Mouse (Mus musculus): ENCODE measurements around the gene Olfr976. TPM values are rescaled to one million over a fixed set of nuclear protein-coding genes. Genes with fewer than 3 reads are reported as not detected.
"Not testable (repeated sequence)": the region's sequence is repeated elsewhere in the genome, so short reads cannot be mapped to it uniquely, and the experiment has no call there.

The Olfr976 gene
- not detected for total RNA-seq (2021)
- not detected in 2 replicates for polyA plus RNA-seq (2012; rRNA removed)
- long read RNA-seq: 0 reads

GRCm38 (mm10) chr9:39961033-39961432, at the start of gene Olfr976:
TSS of gene Olfr976 (minus strand) at chr9:39961133.
- H3K27me3 ChIP-seq (ENCODE audit: control insufficient read depth, insufficient read depth, low read length); H3K4me1 ChIP-seq (ENCODE audit: control insufficient read depth, insufficient read depth, low read length); intact Hi-C loops (cut with DNase I); H3K27ac ChIP-seq; H3K9ac ChIP-seq (ENCODE audit: low read depth, low read length); DNase-seq; H3K36me3 ChIP-seq (ENCODE audit: control insufficient read depth, insufficient read depth, low read length); H3K4me3 ChIP-seq; H3K79me2 ChIP-seq (replicated peaks; ENCODE audit: control insufficient read depth, insufficient read depth, low read length): not testable (repeated sequence)
- 84% methylated on average over 8 of the region's 9 CpGs for WGBS

DNA sequence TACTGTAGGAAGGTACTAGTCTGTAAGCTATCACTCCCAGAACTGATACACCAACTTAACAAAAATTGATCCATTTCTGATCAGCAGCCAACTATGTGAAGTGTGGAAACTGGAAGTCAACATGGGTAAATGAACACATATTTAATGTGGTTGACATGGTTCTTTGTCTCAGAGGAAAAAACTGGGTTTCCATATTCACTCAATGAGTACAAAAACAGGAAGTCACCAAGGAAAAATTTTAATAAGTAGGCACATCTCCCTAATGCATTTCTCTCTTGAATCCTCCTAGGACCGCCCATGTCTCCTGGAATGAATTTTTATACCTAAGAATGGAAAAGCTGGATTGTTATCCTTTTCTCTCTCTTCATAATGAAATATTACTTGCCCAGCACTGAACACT, 48.5 kb upstream of the Olfr976 start, which contains the start of gene Olfr980:
Gene Olfr980, minus strand, starts transcription at position 101 of the 400 bp plus-strand sequence.
- intact Hi-C loops (cut with DNase I): no loop called here
- Histone ChIP-seq H3K9ac (ENCODE audit: low read depth, low read length) (no peak within 1 kb of the TSS), H3K4me1 (ENCODE audit: control insufficient read depth, insufficient read depth, low read length) (no peaks in the 10 kb centered on the region), H3K36me3 (ENCODE audit: control insufficient read depth, insufficient read depth, low read length) (no peaks in the 10 kb centered on the region), H3K27me3 (ENCODE audit: control insufficient read depth, insufficient read depth, low read length) (no peaks in the 10 kb centered on the region), H3K79me2 (replicated peaks; ENCODE audit: control insufficient read depth, insufficient read depth, low read length) (no peaks in the 10 kb centered on the region), H3K4me3 (no peak within 1 kb of the TSS), H3K27ac (no peak within 1 kb of the TSS)
- no peak for TF ChIP-seq CTCF (IDR thresholded peaks at IDR 0.05)
- TF ChIP-seq EP300 (IDR thresholded peaks at IDR 0.05; ENCODE audit: insufficient read depth, low read depth, low read length): no peak
- no peak for TF ChIP-seq POLR2A (IDR thresholded peaks at IDR 0.05; ENCODE audit: insufficient read depth, low read depth, low read length)
- no peak for DNase-seq
- 87% methylated on average over 1 of the region's 1 CpGs for WGBS

DNA sequence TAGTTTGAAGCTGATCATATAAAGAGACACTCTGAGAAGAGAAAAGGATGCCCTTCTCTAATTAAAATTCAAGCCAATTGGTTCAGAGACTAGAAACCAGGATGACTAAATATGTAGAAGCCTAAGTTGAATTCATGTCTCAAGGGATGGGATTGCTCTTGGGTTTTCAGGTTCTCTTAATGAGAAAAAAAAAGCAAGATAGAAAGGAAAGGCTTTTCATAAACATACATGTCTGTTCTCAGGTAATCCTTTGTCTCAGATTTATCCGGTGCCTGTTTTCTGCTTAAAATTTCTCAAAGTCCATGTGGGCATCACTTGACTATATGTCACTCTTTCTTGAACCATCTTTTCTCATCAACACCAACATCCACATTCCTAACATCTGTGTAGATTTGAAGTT, 42.4 kb upstream of the Olfr976 start, which contains the start of gene Olfr979:
Gene Olfr979, minus strand, starts transcription at position 101 of the 400 bp plus-strand sequence.
- intact Hi-C loops (cut with DNase I): no loop called here
- 98% methylated on average over 1 of the region's 1 CpGs for WGBS

DNA sequence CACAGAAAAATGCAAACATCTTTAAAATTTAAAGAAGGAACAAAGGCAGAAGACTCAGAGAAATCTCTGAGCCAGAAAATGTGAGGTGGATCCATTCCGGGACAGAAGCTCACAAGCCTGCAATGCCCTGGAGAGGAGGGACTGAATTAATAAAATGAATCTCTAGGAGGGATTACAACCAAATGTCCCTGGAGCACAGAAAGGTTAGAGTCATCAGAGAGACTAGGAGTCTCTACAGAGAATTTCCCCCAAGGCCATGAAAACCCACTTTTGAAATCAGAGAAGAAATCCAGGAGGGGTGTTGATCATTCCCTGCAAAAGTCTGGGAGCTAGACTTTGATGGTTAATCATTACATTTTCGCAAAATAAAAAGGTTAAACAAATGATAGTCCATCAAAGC, 30.9 kb upstream of the Olfr976 start, which contains the start of gene Olfr978:
Gene Olfr978, plus strand, starts transcription at position 301 of the 400 bp plus-strand sequence.
- TF ChIP-seq EP300 (IDR thresholded peaks at IDR 0.05; ENCODE audit: insufficient read depth, low read depth, low read length): no peak
- no peak for TF ChIP-seq POLR2A (IDR thresholded peaks at IDR 0.05; ENCODE audit: insufficient read depth, low read depth, low read length)
- TF ChIP-seq CTCF (IDR thresholded peaks at IDR 0.05): no peak
- Histone ChIP-seq H3K27me3 (ENCODE audit: control insufficient read depth, insufficient read depth, low read length) (no peaks in the 10 kb centered on the region), H3K4me1 (ENCODE audit: control insufficient read depth, insufficient read depth, low read length) (no peaks in the 10 kb centered on the region), H3K79me2 (replicated peaks; ENCODE audit: control insufficient read depth, insufficient read depth, low read length) (no peaks in the 10 kb centered on the region), H3K36me3 (ENCODE audit: control insufficient read depth, insufficient read depth, low read length) (no peaks in the 10 kb centered on the region), H3K9ac (ENCODE audit: low read depth, low read length) (no peak within 1 kb of the TSS), H3K4me3 (no peak within 1 kb of the TSS), H3K27ac (no peak within 1 kb of the TSS)
- intact Hi-C loops (cut with DNase I): no loop called here
- 81% methylated on average over 2 of the region's 2 CpGs for WGBS
- no peak for DNase-seq

More for the DNA sequence above, 42.4 kb upstream of the Olfr976 start, which contains the start of gene Olfr979:
- no peaks in the 10 kb centered on the region for H3K27me3 ChIP-seq (ENCODE audit: control insufficient read depth, insufficient read depth, low read length)
- no peaks in the 10 kb centered on the region for H3K36me3 ChIP-seq (ENCODE audit: control insufficient read depth, insufficient read depth, low read length)
- no peak within 1 kb of the TSS for H3K9ac ChIP-seq (ENCODE audit: low read depth, low read length)
- TF ChIP-seq EP300 (IDR thresholded peaks at IDR 0.05; ENCODE audit: insufficient read depth, low read depth, low read length): no peak
- no peak within 1 kb of the TSS for H3K27ac ChIP-seq
- no peak for DNase-seq
- H3K79me2 ChIP-seq (replicated peaks; ENCODE audit: control insufficient read depth, insufficient read depth, low read length): no peaks in the 10 kb centered on the region
- H3K4me1 ChIP-seq (ENCODE audit: control insufficient read depth, insufficient read depth, low read length): no peaks in the 10 kb centered on the region
- no peak within 1 kb of the TSS for H3K4me3 ChIP-seq

DNA sequence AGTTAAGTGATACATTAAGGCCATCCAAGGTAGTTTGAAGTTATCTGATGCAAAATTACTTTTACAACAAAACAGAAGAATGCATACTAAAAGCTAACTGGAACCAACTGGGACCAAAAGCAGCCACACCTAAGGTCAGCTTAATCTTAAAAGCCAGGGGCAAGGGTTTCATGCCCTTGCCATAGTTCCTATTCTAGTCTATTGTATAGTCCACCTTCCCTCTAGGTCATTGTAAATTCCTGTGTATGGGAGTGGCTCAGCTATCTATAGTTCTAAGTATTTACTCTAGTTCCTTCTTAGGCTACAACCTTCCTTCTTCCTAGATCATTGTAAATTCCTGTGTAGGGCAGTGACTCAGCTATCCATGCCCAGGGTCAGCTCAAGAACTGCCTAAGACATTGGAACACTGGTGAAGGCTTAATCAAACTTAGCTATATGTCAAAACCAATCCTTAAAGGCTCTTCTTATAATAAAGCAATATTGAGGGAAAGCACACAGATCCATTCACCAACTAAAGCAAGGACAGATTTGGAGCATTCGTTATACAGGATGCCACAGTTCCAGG, 15.7 kb upstream of the Olfr976 start:
- H3K79me2 ChIP-seq (replicated peaks; ENCODE audit: control insufficient read depth, insufficient read depth, low read length); H3K4me1 ChIP-seq (ENCODE audit: control insufficient read depth, insufficient read depth, low read length); H3K27ac ChIP-seq; H3K9ac ChIP-seq (ENCODE audit: low read depth, low read length); H3K27me3 ChIP-seq (ENCODE audit: control insufficient read depth, insufficient read depth, low read length); DNase-seq; H3K4me3 ChIP-seq; H3K36me3 ChIP-seq (ENCODE audit: control insufficient read depth, insufficient read depth, low read length); intact Hi-C loops (cut with DNase I): not testable (repeated sequence)
- WGBS: 77% methylated on average over 1 of the region's 1 CpGs

DNA sequence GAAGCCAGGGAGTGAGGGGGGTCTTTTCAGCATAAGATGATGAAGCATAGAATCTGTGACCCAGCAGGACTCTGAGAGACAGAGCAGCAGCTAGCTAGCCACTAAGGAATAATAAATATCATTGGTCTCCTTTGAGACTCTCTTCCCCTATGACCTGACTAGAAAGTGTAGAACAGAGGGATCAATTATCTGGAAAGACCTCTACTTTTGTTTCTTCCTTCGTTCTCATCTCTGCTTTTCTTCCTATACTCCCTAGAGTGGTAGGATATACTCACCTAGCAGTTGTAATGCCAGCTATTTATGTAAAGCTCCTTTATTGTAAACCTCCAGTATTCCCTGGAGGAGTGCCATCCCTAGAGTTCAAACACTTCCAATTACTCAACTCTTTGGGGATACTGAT, 9.0 kb downstream of the Olfr976 start, which contains the start of gene Olfr975:
Gene Olfr975, minus strand, starts transcription at position 101 of the 400 bp plus-strand sequence.
- no peaks in the 10 kb centered on the region for H3K79me2 ChIP-seq (replicated peaks; ENCODE audit: control insufficient read depth, insufficient read depth, low read length)
- H3K9ac ChIP-seq (ENCODE audit: low read depth, low read length): no peak within 1 kb of the TSS
- no peaks in the 10 kb centered on the region for H3K27me3 ChIP-seq (ENCODE audit: control insufficient read depth, insufficient read depth, low read length)
- H3K4me3 ChIP-seq: no peak within 1 kb of the TSS
- no peak within 1 kb of the TSS for H3K27ac ChIP-seq
- intact Hi-C loops (cut with DNase I): no loop called here
- no peaks in the 10 kb centered on the region for H3K4me1 ChIP-seq (ENCODE audit: control insufficient read depth, insufficient read depth, low read length)
- DNase-seq: no peak
- TF ChIP-seq CTCF (IDR thresholded peaks at IDR 0.05) (no peak), POLR2A (IDR thresholded peaks at IDR 0.05; ENCODE audit: insufficient read depth, low read depth, low read length) (no peak), EP300 (IDR thresholded peaks at IDR 0.05; ENCODE audit: insufficient read depth, low read depth, low read length) (no peak)
- 50% methylated on average over 1 of the region's 1 CpGs for WGBS
- no peaks in the 10 kb centered on the region for H3K36me3 ChIP-seq (ENCODE audit: control insufficient read depth, insufficient read depth, low read length)

Measured in heart, adult 2 months (tissue).